In the genomic region with DNA sequence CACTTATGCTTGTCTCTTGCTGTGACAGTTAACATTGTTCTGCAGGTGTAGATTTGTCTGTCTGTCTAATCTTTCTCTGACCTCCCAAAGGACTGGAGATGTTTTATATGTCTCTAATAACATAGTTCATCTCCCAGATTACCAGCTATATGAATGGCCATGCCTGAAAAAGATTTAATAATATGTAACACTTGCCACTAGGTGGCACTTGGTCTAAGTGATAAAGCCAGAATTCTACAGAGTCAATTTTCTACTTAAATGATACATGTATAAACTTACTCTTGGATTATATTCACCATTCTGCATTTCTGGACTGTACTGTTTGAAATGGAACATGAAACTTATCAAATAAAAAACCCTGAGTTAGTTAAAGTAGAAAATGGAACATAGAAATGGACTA, we compare ENCODE assay signal across 10 mouse cellular contexts.
DNase-seq lines count a peak whose midpoint lies in the region; ATAC-seq and TF ChIP-seq lines count a peak whose summit lies in the region.
"Had no signal": no experiment of that assay in that cellular context is flagged by ENCODE, and none has a peak within 500 bp of the region (broad histone marks: within the 10 kb centered on the region; RNA-seq: fewer than 3 reads in every experiment).

No protein-coding gene starts in this region.

- intact Hi-C loops in left cerebral cortex, postnatal 14 days (cut with DNase I) = no loop called here

- TF ChIP-seq CTCF in liver, embryonic 14.5 days (IDR thresholded peaks at IDR 0.05; ENCODE audit: low read depth) = peak; percentile 23; the same call in 1 of the 2 replicates
- no peak for TF ChIP-seq CTCF in G1E (IDR thresholded peaks at IDR 0.05; ENCODE audit: low read depth, low read length)

- no peaks in the 10 kb centered on the region for H3K9me3 ChIP-seq in liver, embryonic 14.5 days (ENCODE audit: control insufficient read depth, low read length)
- no peaks in the 10 kb centered on the region for H3K9me3 ChIP-seq in liver, embryonic 12.5 days (replicated peaks)
- H3K9me3 ChIP-seq in G1E (replicated peaks) = no peaks in the 10 kb centered on the region
- H3K9me3 ChIP-seq in forebrain, embryonic 10.5 days = no peaks in the 10 kb centered on the region
- H3K9me3 ChIP-seq: heart, embryonic 12.5 days; neural tube, embryonic 13.5 days had no signal

- H3K4me3 ChIP-seq in liver, embryonic 14.5 days (ENCODE audit: insufficient read depth in 1 of 2, low read depth in 2 of 2, low read length in 2 of 2) = no peak overlapping the region
- H3K4me3 ChIP-seq in liver, embryonic 12.5 days = no peak overlapping the region
- no peak overlapping the region for H3K4me3 ChIP-seq in G1E (ENCODE audit: low read depth, low read length)
- no peak overlapping the region for H3K4me3 ChIP-seq in forebrain, embryonic 10.5 days
- H3K4me3 ChIP-seq: heart, embryonic 12.5 days; neural tube, embryonic 13.5 days had no signal

- peak; percentile 66 for ATAC-seq in frontal cortex, adult (ENCODE audit: low TSS enrichment)
- ATAC-seq in liver, embryonic 14.5 days (ENCODE audit: insufficient read depth) = no peak
- no peak for ATAC-seq in liver, embryonic 12.5 days
- ATAC-seq in G1E (ENCODE audit: extremely low read depth, insufficient number of reproducible peaks, low FRiP score, poor library complexity, severe bottlenecking) = peak; percentile 51; the same call in 1 of the 2 replicates
- peak; percentile 75 for ATAC-seq in megakaryocyte-erythroid progenitor cell, adult 5-6 weeks (replicated peaks; ENCODE audit: low FRiP score, low TSS enrichment, poor library complexity, severe bottlenecking)

- H3K27me3 ChIP-seq in liver, embryonic 14.5 days (ENCODE audit: control insufficient read depth, insufficient read depth, low read length) = no peaks in the 10 kb centered on the region
- H3K27me3 ChIP-seq in liver, embryonic 12.5 days (replicated peaks) = no peaks in the 10 kb centered on the region
- H3K27me3 ChIP-seq in G1E (ENCODE audit: insufficient read depth, low read length) = no peaks in the 10 kb centered on the region
- H3K27me3 ChIP-seq in forebrain, embryonic 10.5 days (ENCODE audit: poor library complexity, severe bottlenecking) = no peaks in the 10 kb centered on the region
- H3K27me3 ChIP-seq: heart, embryonic 12.5 days; neural tube, embryonic 13.5 days had no signal

- H3K9ac ChIP-seq in liver, embryonic 14.5 days (replicated peaks) = no peak overlapping the region
- H3K9ac ChIP-seq in liver, embryonic 12.5 days = no peak overlapping the region
- H3K9ac ChIP-seq: heart, embryonic 12.5 days; neural tube, embryonic 13.5 days had no signal

- no peak overlapping the region for H3K4me2 ChIP-seq in liver, embryonic 14.5 days (ENCODE audit: low read depth)
- H3K4me2 ChIP-seq in liver, embryonic 12.5 days = no peak overlapping the region
- H3K4me2 ChIP-seq: heart, embryonic 12.5 days; neural tube, embryonic 13.5 days had no signal

- DNase-seq in frontal cortex, postnatal 14 days (ENCODE audit: low spot score in 2 of 2) = no peak
- DNase-seq in liver, embryonic 14.5 days (ENCODE audit: low read depth in 3 of 3, low spot score in 3 of 3) = no peak
- no peak for DNase-seq in G1E (ENCODE audit: low spot score)
- DNase-seq in left cerebral cortex, postnatal 14 days (ENCODE audit: low spot score in 2 of 2) = no peak
- no peak for DNase-seq in forebrain, embryonic 10.5 days (ENCODE audit: extremely low spot score, low spot score)

- H3K4me1 ChIP-seq in liver, embryonic 14.5 days (replicated peaks; ENCODE audit: control insufficient read depth in 2 of 2, insufficient read depth in 2 of 2, low read length in 1 of 2) = peaks cover 0 to 3% of the 10 kb centered on the region in 2 experiments; a peak in 1 of 4 replicates
- H3K4me1 ChIP-seq in liver, embryonic 12.5 days = peaks cover 20% of the 10 kb centered on the region
- H3K4me1 ChIP-seq in G1E (ENCODE audit: insufficient read depth, low read depth, low read length) = peaks cover 39% of the 10 kb centered on the region
- peaks cover 8% of the 10 kb centered on the region for H3K4me1 ChIP-seq in forebrain, embryonic 10.5 days

- no peaks in the 10 kb centered on the region for H3K36me3 ChIP-seq in liver, embryonic 14.5 days (replicated peaks; ENCODE audit: control insufficient read depth, insufficient read depth, low read depth)
- H3K36me3 ChIP-seq in liver, embryonic 12.5 days = no peaks in the 10 kb centered on the region
- H3K36me3 ChIP-seq in G1E (replicated peaks) = peaks cover 6% of the 10 kb centered on the region
- H3K36me3 ChIP-seq in forebrain, embryonic 10.5 days (replicated peaks) = no peaks in the 10 kb centered on the region
- H3K36me3 ChIP-seq: heart, embryonic 12.5 days; neural tube, embryonic 13.5 days had no signal

- H3K27ac ChIP-seq in liver, embryonic 14.5 days = no peak overlapping the region
- no peak overlapping the region for H3K27ac ChIP-seq in liver, embryonic 12.5 days
- H3K27ac ChIP-seq in forebrain, embryonic 10.5 days = no peak overlapping the region
- H3K27ac ChIP-seq: neural tube, embryonic 13.5 days had no signal

- TF ChIP-seq EP300 in liver, embryonic 14.5 days (IDR thresholded peaks at IDR 0.05; ENCODE audit: low read depth) = no peak

Comparison
In these comparisons a context has a peak if more than half of its experiments do, and no peak if none do; other contexts are left out.
1. ATAC-seq: peak in frontal cortex, adult (single experiment), G1E (single experiment) and megakaryocyte-erythroid progenitor cell, adult 5-6 weeks (single experiment); none in liver, embryonic 14.5 days (single experiment) and liver, embryonic 12.5 days (single experiment).